Mouse (Mus musculus) ES-Bruce4 (cell line): Measurements from ENCODE around the gene Prkar1b.

Experiments used
- CTCF ChIP-seq: IDR thresholded peaks from one replicate; pipeline ENCODE4 v1.8.1; 2011; ENCODE audit warnings: low read depth, low read length
- EP300 ChIP-seq: IDR thresholded peaks from 2 replicates; pipeline ENCODE4 v1.6.1; 2011; ENCODE audit warnings: low read depth, low read length; ENCODE audit not compliant: insufficient read depth
- POLR2A ChIP-seq: IDR thresholded peaks from one replicate; pipeline ENCODE4 v1.8.1; 2011; ENCODE audit warnings: low read length; ENCODE audit not compliant: insufficient read depth

DNA sequence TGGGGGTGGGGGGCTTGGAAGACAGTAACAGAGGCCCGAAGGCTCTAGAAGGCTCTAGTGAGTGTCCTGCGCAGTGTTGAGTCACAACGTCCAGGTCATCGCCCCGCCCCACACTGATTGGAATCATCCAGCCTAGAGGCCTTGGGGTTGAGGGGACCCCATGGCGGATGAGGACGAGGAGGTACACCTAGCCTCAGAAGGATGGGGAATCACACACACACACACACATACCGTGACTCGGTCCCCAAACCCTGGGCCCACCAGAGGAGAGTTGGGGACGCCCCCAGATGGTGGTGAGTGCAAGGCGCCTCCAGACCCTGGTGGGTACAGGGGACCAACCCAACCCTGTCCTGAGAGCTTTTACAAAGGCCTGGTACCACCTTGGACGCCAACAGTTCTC, 20.7 kb downstream of the Prkar1b start:
- TF ChIP-seq EP300 = no peak
- no peak for TF ChIP-seq CTCF
- TF ChIP-seq POLR2A = no peak
